Mouse (Mus musculus) adrenal gland, adult 10 weeks (tissue): ENCODE data around the gene Ranbp9. TPM values are rescaled to one million over a fixed set of nuclear protein-coding genes. Genes with fewer than 3 reads are reported as not detected.

Experiments used
- polyA plus RNA-seq: library from polyadenylated mRNA; stranded (reverse); fragments of 350-450 nt; fragmentation: Illumina TruSeq; extraction: RNeasy Lipid Tissue Mini Kit (QIAGEN cat#74804); gene quantifications from one replicate; pipeline ENCODE4 v1.2.3, GENCODE M21; 2014; ENCODE audit warnings: low read depth, low replicate concordance

Ranbp9 gene
- 164 TPM for polyA plus RNA-seq

DNA sequence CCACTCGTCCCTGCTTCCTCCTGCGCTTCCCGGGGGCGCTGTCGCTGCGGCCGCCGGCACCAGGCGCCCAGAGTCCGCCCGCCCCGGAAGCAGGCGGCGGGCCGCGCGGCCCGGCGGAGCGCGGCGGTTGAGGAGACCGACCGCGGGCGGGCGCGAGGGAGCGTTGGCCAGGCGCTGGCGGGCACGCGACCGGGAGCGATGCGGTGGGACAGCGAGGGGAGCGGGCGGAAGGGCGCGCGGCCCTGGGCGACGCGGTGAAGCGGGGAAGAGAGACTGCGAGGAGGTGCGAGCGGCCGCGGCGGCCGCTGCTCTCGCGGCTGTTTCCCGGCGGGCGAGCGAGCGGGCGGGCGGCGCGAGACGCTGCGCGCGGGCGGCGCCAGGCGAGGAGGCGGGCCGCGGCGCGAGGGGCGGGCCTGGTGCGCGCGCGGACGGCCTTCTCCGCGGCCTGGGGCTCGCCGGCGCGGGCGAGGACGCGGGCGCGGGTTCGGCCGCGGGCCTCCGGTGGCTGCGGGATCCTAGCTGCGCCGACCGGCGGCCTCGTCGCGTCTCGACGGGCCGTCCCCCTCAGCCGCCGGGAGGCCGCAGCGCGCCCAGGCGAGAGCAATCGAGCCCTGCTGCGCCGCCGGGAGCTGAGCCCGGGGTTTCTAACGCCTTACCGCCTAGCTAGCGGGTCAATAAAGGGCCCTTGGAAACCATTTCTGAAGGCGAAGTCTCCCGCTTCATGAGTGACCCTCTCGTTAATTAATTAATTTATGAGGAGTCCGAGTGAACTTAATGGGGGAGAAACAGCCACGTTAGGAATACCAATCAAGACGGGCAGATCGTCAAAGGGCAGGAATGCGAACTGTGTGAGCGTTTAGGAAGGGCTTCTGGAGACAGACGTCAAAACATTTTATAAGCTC lies at the start of gene Ranbp9:
Gene Ranbp9 (minus strand): TSS at position 326 of the 902 bp plus-strand sequence.

DNA sequence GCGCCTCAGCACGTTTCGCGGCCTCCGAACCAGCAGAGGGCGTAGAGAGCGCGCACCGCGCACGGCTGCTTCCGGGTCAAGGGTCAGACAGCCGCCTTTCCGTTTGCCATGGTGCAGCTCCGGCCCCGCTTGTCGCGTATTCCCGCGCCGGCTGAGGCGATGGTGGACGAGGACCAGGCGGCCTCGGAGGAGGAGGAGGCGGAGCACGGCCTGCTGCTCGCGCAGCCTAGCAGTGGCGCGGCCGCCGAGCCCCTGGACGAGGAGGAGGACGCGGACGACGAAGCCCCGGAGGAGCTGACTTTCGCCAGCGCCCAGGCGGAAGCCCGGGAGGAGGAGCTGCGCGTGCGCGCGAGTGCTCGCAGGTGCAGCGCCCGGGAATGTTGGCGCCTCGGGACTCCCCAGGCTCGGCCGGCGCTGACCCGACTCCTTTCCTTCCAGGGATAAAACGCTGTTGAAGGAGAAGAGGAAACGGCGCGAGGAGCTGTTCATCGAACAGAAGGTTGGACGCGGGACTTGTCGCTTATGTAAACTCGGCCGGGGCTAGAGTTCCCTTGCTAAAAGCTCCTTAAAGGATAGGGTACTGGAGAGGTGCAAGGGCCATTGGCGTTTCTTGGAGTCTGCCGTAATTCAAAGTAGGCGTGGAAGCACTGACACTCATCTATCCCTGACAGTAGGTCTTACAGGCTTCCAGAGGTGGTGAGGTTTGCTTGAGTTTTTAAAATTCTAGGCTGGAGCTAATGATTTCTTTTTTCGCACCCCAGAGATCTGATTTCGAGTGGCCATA lies 82.6 kb downstream of the Ranbp9 start, which contains the start of gene Nol7:
Gene Nol7 (plus strand): TSS at position 94 of the 784 bp plus-strand sequence.

DNA sequence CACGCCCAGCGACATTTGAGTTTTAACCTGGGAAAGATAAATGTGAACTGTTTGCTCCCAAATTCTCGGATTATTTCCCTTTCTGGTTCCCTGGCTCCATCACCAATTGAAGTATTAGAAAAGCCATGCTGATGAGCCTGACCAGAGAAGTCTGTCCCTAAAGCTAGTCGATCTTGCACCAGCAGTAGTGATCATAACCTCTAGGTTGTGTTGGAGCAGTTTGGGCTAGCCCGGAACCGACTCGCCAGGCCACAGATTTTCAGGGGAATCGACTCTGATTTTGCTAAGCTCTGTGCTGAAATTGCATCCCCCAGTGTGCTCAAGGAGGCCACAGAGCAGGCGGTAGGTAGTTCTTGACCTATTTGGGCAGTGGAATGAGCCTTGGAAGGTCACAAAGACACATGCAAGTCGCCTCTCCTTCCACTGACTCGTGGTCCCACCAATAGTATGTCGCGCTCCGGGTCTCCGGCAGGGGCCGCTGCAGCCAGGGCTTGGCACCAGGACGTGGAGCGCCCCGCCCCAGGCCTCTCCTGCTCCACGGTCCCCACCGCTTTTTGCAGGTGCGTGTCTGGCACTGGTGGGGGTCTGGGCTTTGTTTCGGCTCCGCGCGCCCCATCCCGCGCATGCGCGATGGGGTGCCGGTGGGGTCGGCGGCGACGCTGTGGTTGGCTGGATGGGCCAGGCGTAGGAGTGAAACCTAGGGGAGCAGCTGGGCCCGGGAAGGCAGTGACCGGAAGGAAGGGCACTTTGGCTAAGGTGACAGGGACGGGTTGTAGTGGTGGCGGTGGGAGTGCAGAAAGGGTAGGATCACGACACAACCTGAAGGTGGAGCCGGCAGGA lies 115.9 kb downstream of the Ranbp9 start, which contains the start of gene Sirt5:
Gene Sirt5 (plus strand): TSS at position 512 of the 840 bp plus-strand sequence.

Other genes with a start within 250 kb of the Ranbp9 start
- gene Gfod1, start 177.1 kb downstream of the Ranbp9 start, polyA plus RNA-seq = 4.3 TPM
- 10.9 TPM for gene Sirt5, start 115.8 kb downstream of the Ranbp9 start, polyA plus RNA-seq
- gene Nol7, start 82.9 kb downstream of the Ranbp9 start, polyA plus RNA-seq = 294 TPM
- 47.0 TPM for gene Mcur1, start 78.9 kb upstream of the Ranbp9 start, polyA plus RNA-seq
- 0.82 TPM for gene Rnf182, start 134.4 kb upstream of the Ranbp9 start, polyA plus RNA-seq